10 mouse cellular contexts compared by ENCODE assay signal in genomic region chr5:107793258-107793657, GRCm38 (mm10). TPM values are rescaled to one million over a fixed set of nuclear protein-coding genes. Genes with fewer than 3 reads are reported as not detected.
A peak's percentile ranks its signal among the peaks of the same experiment; 100 is the strongest.
DNase-seq lines count a peak whose midpoint lies in the region; ATAC-seq and TF ChIP-seq lines count a peak whose summit lies in the region.
"Had no signal": no experiment of that assay in that cellular context is flagged by ENCODE, and none has a peak within 500 bp of the region (broad histone marks: within the 10 kb centered on the region; RNA-seq: fewer than 3 reads in every experiment).

No protein-coding gene starts in this region.

- no peak overlapping the region for H3K4me3 ChIP-seq in liver, postnatal 0 days (ENCODE audit: low read depth, low read length)
- H3K4me3 ChIP-seq: forebrain, embryonic 12.5 days; liver, embryonic 13.5 days had no signal

- no peaks in the 10 kb centered on the region for H3K9me3 ChIP-seq in liver, postnatal 0 days (ENCODE audit: low read length)
- H3K9me3 ChIP-seq: forebrain, embryonic 12.5 days; liver, embryonic 13.5 days had no signal

- 53% methylated on average over 3 of the region's 3 CpGs for WGBS in liver, postnatal 0 days (ENCODE audit: insufficient replicate concordance)

- no peak for TF ChIP-seq CTCF in liver, postnatal 0 days (IDR thresholded peaks at IDR 0.05; ENCODE audit: low read depth)

- ATAC-seq in liver, postnatal 0 days = 0 out of 2 replicates have a peak, but pooled peaks have one; percentile 36

- H3K4me2 ChIP-seq in liver, postnatal 0 days (ENCODE audit: low read depth, low read length) = no peak overlapping the region
- H3K4me2 ChIP-seq: forebrain, embryonic 12.5 days; liver, embryonic 13.5 days had no signal

- H3K36me3 ChIP-seq in liver, postnatal 0 days (replicated peaks; ENCODE audit: insufficient read depth, low read length) = peaks cover 48% of the 10 kb centered on the region

- no peaks in the 10 kb centered on the region for H3K27me3 ChIP-seq in liver, postnatal 0 days (ENCODE audit: insufficient read depth, low read length)
- H3K27me3 ChIP-seq: forebrain, embryonic 12.5 days; liver, embryonic 13.5 days had no signal

- H3K4me1 ChIP-seq in liver, postnatal 0 days (ENCODE audit: insufficient read depth) = no peaks in the 10 kb centered on the region
- H3K4me1 ChIP-seq: forebrain, embryonic 12.5 days had no signal

- DNase-seq in liver, postnatal 0 days = no peak
- no peak for DNase-seq in liver
- DNase-seq in heart, adult 9 months (ENCODE audit: low spot score in 2 of 2) = peak; percentile 4 to 34
- DNase-seq in lung, adult 18-20 months = peak; percentile 54 to 61
- no peak for DNase-seq in right cerebral cortex, postnatal 14 days
- DNase-seq in thymus, postnatal 10 days (ENCODE audit: low spot score in 2 of 2) = no peak
- no peak for DNase-seq in c-Kit-positive CD71-positive TER-119-positive erythroid progenitor cells, embryonic 14.5 days (ENCODE audit: low spot score)
- DNase-seq: cerebellum, adult 11-12 months; liver, embryonic 13.5 days had no signal

- no peak overlapping the region for H3K27ac ChIP-seq in liver, postnatal 0 days (ENCODE audit: low read depth)
- H3K27ac ChIP-seq: forebrain, embryonic 12.5 days; liver, embryonic 13.5 days had no signal

- no peak overlapping the region for H3K9ac ChIP-seq in liver, postnatal 0 days (replicated peaks)
- H3K9ac ChIP-seq: forebrain, embryonic 12.5 days; liver, embryonic 13.5 days had no signal

- no peak for TF ChIP-seq EP300 in liver, postnatal 0 days (IDR thresholded peaks at IDR 0.05; ENCODE audit: low read depth)

RNA-seq across cellular contexts. Expression of gene Ube2d2b, which starts 36.6 kb away (rescaled TPM):
- 0.19 and 0.20 TPM in 2 replicates for polyA plus RNA-seq in liver, postnatal 0 days (2015; fragmentation: Nextera tagmentation; extraction: Ambion mirVana)

Comparison
In these comparisons a context has a peak if more than half of its experiments do, and no peak if none do; other contexts are left out.
1. DNase-seq: peak in heart, adult 9 months (2 of 2) and lung, adult 18-20 months (2 of 2); none in liver, postnatal 0 days (single experiment), liver (single experiment), right cerebral cortex, postnatal 14 days (single experiment), thymus, postnatal 10 days (0 of 2) and c-Kit-positive CD71-positive TER-119-positive erythroid progenitor cells, embryonic 14.5 days (single experiment).